Mouse (Mus musculus): ENCODE measurements around the gene Hoxd9. TPM values are rescaled to one million over a fixed set of nuclear protein-coding genes. Genes with fewer than 3 reads are reported as not detected.

The Hoxd9 gene
- polyA plus RNA-seq, 1 experiment = 3.5 TPM

DNA sequence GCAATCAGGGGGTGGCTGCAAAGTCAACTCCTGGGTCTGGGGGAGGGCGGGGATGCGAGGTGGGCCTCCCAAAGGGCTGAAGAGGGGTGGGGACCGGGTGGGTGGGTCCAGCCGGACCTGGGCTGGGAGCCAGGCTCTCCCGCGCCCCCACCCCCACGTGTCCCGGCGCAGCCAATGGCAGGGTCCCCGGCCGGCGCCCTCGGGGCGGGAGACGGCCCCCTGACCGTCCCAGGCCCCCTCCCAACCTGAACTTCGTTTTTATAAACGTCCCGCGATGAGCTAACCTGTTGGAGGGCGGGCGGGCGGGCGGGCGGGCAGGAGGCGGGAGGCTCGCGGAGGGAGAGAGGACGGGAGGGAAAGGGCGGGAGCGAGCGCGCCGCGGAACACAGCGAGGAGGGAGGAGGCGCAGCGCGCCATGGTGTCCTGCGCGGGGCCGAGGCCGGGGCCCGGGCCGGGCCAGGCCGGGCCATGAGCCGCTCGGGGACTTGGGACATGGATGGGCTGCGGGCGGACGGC, 29.6 kb upstream of the Hoxd9 start, which contains the start of gene Hoxd13:
Hoxd13 (plus strand) TSS at position 469 of the 516 bp plus-strand sequence.
- H3K4me3 ChIP-seq (ENCODE audit: insufficient read depth, low read length) = peak within 1 kb of the TSS; percentile 12
- H3K4me1 ChIP-seq (ENCODE audit: control insufficient read depth, insufficient read depth, low read length) = no peaks in the 10 kb centered on the region
- H3K27ac ChIP-seq (ENCODE audit: insufficient read depth, low read length) = peak within 1 kb of the TSS; percentile 82
- TF ChIP-seq POLR2A (IDR thresholded peaks at IDR 0.05; ENCODE audit: low read depth, low read length) = peak; percentile 46; the same call in 1 of the 2 replicates
- no peak for TF ChIP-seq CTCF (IDR thresholded peaks at IDR 0.05; ENCODE audit: borderline replicate concordance, insufficient read depth, low read length)

GRCm38 (mm10) chr2:74668370-74669229, 28.9 kb upstream of the Hoxd9 start:
- H3K4me1 ChIP-seq (ENCODE audit: control insufficient read depth, insufficient read depth, low read length) = no peaks in the 10 kb centered on the region
- H3K4me3 ChIP-seq (ENCODE audit: insufficient read depth, low read length) = peak overlapping the region; percentile 12
- no peak for TF ChIP-seq CTCF (IDR thresholded peaks at IDR 0.05; ENCODE audit: borderline replicate concordance, insufficient read depth, low read length)
- no peak for TF ChIP-seq POLR2A (IDR thresholded peaks at IDR 0.05; ENCODE audit: low read depth, low read length)
- no peak overlapping the region for H3K27ac ChIP-seq (ENCODE audit: insufficient read depth, low read length)

DNA sequence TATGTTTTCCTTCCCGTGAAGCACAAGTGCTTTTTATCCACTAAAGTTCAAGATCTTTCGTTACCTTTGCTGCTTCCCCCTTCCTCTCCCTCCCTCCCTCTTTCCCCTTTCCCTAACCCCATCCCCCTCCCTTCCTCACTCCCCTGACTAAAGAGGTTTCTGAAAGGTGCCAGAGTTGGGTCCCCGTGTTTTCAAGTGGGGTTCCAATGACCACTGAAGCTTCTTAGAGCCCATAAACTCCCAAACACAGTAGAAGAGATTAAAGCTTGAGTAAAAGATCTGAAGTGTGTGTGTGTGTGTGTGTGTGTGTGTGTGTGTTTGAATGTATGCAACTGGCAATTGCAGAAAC, 28.3 kb upstream of the Hoxd9 start:
- H3K4me3 ChIP-seq (ENCODE audit: insufficient read depth, low read length) = peak overlapping the region; percentile 12
- no peak for TF ChIP-seq POLR2A (IDR thresholded peaks at IDR 0.05; ENCODE audit: low read depth, low read length)
- TF ChIP-seq CTCF (IDR thresholded peaks at IDR 0.05; ENCODE audit: borderline replicate concordance, insufficient read depth, low read length) = no peak
- H3K27ac ChIP-seq (ENCODE audit: insufficient read depth, low read length) = no peak overlapping the region
- H3K4me1 ChIP-seq (ENCODE audit: control insufficient read depth, insufficient read depth, low read length) = no peaks in the 10 kb centered on the region

DNA sequence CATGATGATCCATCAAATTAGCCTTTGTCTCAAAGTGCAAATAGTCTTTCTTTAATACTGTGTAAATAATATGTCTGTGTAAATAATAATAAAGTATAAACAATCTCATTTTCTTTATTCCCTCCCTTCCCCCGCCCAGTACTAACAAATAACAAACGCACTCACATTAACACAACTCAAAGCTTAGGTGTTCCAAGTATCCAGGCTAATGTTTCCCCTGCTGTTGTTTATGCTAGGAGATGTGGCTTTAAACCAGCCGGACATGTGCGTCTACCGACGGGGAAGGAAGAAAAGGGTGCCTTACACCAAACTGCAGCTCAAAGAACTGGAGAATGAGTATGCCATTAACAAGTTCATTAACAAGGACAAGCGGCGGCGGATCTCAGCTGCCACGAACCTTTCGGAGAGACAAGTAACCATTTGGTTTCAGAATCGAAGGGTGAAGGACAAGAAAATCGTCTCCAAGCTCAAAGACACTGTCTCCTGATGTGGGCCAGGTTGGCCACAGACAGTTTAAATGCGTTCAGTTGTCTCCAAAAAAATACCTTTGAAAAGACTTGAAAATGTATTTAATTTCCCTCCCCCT, 27.8 kb upstream of the Hoxd9 start:
- Histone ChIP-seq H3K27ac (ENCODE audit: insufficient read depth, low read length) (no peak overlapping the region), H3K4me3 (ENCODE audit: insufficient read depth, low read length) (peak overlapping the region; percentile 35), H3K4me1 (ENCODE audit: control insufficient read depth, insufficient read depth, low read length) (no peaks in the 10 kb centered on the region)
- no peak for TF ChIP-seq CTCF (IDR thresholded peaks at IDR 0.05; ENCODE audit: borderline replicate concordance, insufficient read depth, low read length)
- no peak for TF ChIP-seq POLR2A (IDR thresholded peaks at IDR 0.05; ENCODE audit: low read depth, low read length)

DNA sequence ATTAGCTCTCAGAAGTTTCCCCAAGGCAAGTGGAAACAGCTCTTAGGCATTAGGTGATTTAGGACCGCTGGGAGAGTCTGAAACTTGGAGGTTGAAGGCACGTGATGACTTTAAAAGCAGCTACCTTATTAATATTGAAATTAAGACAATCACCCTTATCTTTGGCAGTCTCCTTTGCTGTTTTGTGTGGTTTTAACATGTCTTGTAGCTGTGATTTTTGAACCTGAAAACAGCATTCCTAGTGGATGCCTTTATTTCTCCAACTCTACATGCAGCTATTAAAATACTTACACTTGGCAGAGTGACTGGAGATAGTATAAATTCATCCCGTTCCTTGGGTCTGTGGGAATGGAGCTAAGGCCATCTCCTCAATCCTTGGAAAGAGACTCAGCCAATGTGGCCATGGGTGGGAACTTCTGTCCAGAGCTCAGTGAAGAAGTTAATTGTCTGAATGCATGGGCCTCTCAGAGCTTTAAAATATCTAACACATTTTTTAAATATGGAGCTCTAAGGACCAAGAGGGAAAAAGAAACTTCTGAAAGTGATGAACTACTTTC, 26.8 kb upstream of the Hoxd9 start:
- TF ChIP-seq POLR2A (IDR thresholded peaks at IDR 0.05; ENCODE audit: low read depth, low read length) (no peak), CTCF (IDR thresholded peaks at IDR 0.05; ENCODE audit: borderline replicate concordance, insufficient read depth, low read length) (no peak)
- no peaks in the 10 kb centered on the region for H3K4me1 ChIP-seq (ENCODE audit: control insufficient read depth, insufficient read depth, low read length)
- peak overlapping the region; percentile 9 for H3K4me3 ChIP-seq (ENCODE audit: insufficient read depth, low read length)
- no peak overlapping the region for H3K27ac ChIP-seq (ENCODE audit: insufficient read depth, low read length)

DNA sequence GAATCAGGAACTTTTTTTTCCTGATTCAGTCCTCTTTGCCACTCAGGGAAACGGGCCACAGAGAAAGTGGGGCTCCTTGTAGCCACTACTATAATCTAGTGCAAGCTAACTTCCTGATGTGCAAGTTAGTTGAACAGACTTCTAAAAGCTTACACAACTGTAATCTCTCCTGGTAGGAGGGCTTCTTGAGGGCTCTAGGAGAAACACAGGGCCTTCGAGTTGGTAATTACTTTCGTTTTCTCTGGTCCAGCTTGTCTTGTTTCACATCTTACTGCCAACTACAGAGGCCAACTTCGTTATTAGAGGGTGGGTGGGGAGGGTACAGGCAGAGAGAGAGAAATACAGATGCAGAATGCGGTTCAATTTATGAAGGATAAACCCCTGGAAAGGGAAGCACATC, 25.7 kb upstream of the Hoxd9 start:
- no peak overlapping the region for H3K4me3 ChIP-seq (ENCODE audit: insufficient read depth, low read length)
- TF ChIP-seq POLR2A (IDR thresholded peaks at IDR 0.05; ENCODE audit: low read depth, low read length) = no peak
- TF ChIP-seq CTCF (IDR thresholded peaks at IDR 0.05; ENCODE audit: borderline replicate concordance, insufficient read depth, low read length) = no peak
- H3K4me1 ChIP-seq (ENCODE audit: control insufficient read depth, insufficient read depth, low read length) = no peaks in the 10 kb centered on the region
- no peak overlapping the region for H3K27ac ChIP-seq (ENCODE audit: insufficient read depth, low read length)

DNA sequence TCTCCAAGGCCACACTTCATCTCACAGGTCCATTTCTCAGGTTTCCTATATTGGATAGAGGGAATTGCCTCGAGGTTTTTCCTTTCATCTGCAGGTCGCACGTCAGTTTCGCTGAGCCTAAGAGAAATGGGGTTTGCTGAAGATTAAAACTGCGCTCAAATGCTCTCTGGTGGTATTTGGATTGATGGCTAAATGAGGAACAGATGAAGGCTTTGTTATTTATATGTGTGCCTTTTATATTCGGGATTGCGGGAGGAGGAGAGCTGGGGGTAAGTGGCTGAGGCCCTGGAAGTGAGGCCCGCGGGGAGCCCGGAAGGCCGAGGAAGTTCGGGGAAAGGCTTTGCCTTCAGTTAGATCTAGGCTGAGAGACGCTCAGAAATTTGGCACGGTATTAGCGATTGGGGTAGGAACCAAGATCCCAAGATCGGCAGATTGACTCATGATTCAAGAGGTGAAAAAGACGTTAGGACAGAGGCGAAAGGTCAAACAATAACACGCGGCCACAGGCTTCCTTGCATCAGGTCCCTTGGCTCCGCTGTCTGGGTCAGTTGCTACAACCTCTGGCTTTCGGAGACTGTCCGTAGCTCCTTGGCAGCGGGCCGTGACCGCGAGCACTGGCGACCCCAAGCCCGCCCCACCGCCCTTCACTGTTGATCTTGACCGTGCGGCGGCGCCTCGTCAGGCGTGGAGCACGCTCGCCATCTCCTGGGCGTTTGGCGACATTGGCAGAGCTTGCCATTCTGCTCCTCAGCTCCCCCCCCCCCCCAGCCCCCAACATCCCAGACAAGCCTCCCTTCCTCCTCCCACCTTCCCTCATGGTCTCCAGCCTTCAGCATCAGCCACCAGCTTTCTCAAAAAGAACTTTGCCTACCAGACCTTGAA, 24.8 kb upstream of the Hoxd9 start:
- TF ChIP-seq CTCF (IDR thresholded peaks at IDR 0.05; ENCODE audit: borderline replicate concordance, insufficient read depth, low read length) (peak; percentile 91), POLR2A (IDR thresholded peaks at IDR 0.05; ENCODE audit: low read depth, low read length) (no peak)
- Histone ChIP-seq H3K4me3 (ENCODE audit: insufficient read depth, low read length) (peak overlapping the region; percentile 18; the same call in 1 of the 2 replicates), H3K27ac (ENCODE audit: insufficient read depth, low read length) (0 out of 2 replicates have a peak overlapping the region, but pooled peaks have one; percentile 4), H3K4me1 (ENCODE audit: control insufficient read depth, insufficient read depth, low read length) (no peaks in the 10 kb centered on the region)

DNA sequence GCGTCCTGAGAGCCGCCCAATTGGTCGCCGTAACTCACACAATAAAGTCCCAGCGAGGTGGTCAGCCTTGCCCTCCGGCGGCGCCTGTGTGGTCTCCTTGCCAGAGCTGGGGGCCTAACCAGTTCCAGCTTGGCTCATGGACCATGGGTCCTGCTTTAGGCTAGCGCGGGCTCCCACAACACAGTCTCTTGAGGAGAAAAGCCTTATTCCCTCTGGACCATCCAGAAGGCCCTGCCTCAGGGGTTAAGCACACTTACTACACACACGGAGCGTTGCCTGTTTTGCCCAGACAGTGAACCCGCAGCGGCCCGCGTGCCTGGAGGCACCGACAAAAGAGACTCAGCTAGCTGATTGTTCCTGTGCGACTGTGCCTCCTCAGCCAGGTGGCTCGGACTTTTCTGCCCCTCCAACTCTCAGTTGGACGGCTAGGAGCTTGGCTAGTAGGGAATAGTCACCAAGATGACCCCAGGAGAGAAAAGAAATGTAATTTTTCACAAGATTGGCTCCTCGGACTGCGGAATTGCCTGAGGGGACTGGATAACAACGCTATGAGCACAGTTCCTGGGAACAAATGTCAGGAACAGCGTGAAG, 23.6 kb upstream of the Hoxd9 start:
- TF ChIP-seq CTCF (IDR thresholded peaks at IDR 0.05; ENCODE audit: borderline replicate concordance, insufficient read depth, low read length) (no peak), POLR2A (IDR thresholded peaks at IDR 0.05; ENCODE audit: low read depth, low read length) (no peak)
- Histone ChIP-seq H3K4me3 (ENCODE audit: insufficient read depth, low read length) (no peak overlapping the region), H3K4me1 (ENCODE audit: control insufficient read depth, insufficient read depth, low read length) (no peaks in the 10 kb centered on the region), H3K27ac (ENCODE audit: insufficient read depth, low read length) (no peak overlapping the region)

All from embryonic fibroblast, embryonic 13.5 days (primary cell).